Mouse (Mus musculus): ENCODE measurements at regions not wholly inside any gene's neighbourhood (a gene's known extent, or its start where the extent isn't known, plus 50 kb on each side); places are given as distances from the start of the nearest gene placed in this dataset.

- H3K27me3 ChIP-seq: no peaks in the 10 kb centered on the region
- no peak overlapping the region for H3K4me3 ChIP-seq (replicated peaks)
- peak overlapping the region; percentile 75 for H3K27ac ChIP-seq (replicated peaks)
- no peak overlapping the region for H3K9ac ChIP-seq
- no peaks in the 10 kb centered on the region; the same call in 1 of the 2 replicates for H3K4me1 ChIP-seq (replicated peaks)
- no peaks in the 10 kb centered on the region for H3K36me3 ChIP-seq (replicated peaks)
- H3K9me3 ChIP-seq (replicated peaks): no peaks in the 10 kb centered on the region
- 17% methylated on average over 5 of the region's 5 CpGs for WGBS (ENCODE audit: insufficient replicate concordance)
- ATAC-seq (ENCODE audit: insufficient read depth): 0 out of 2 replicates have a peak, but pooled peaks have one; percentile 22
- no peak overlapping the region; the same call in 1 of the 2 replicates for H3K4me2 ChIP-seq
Measured at GRCm38 (mm10) chr10:96685991-96686601, 69.3 kb downstream of the Btg1 start.

- H3K9ac ChIP-seq: no peak overlapping the region
- H3K27ac ChIP-seq (replicated peaks): peak overlapping the region; percentile 75
- no peaks in the 10 kb centered on the region for H3K36me3 ChIP-seq (replicated peaks)
- H3K27me3 ChIP-seq: no peaks in the 10 kb centered on the region
- no peak overlapping the region for H3K4me3 ChIP-seq (replicated peaks)
- 54% methylated on average over 6 of the region's 6 CpGs for WGBS (ENCODE audit: insufficient replicate concordance)
- no peaks in the 10 kb centered on the region for H3K9me3 ChIP-seq (replicated peaks)
- peak overlapping the region; percentile 13; the same call in 1 of the 2 replicates for H3K4me2 ChIP-seq
- ATAC-seq (ENCODE audit: insufficient read depth): peak; percentile 54; the same call in 1 of the 2 replicates
- H3K4me1 ChIP-seq (replicated peaks): peaks cover 3% of the 10 kb centered on the region; the same call in 1 of the 2 replicates
Measured at GRCm38 (mm10) chr10:96686659-96687440, 70.0 kb downstream of the Btg1 start.

- ATAC-seq (ENCODE audit: insufficient read depth): no peak
- Histone ChIP-seq H3K4me2 (no peak overlapping the region), H3K9ac (no peak overlapping the region), H3K4me3 (replicated peaks) (no peak overlapping the region), H3K9me3 (replicated peaks) (no peaks in the 10 kb centered on the region), H3K4me1 (replicated peaks) (peaks cover 3% of the 10 kb centered on the region; the same call in 1 of the 2 replicates), H3K27me3 (no peaks in the 10 kb centered on the region), H3K36me3 (replicated peaks) (no peaks in the 10 kb centered on the region), H3K27ac (replicated peaks) (0 out of 2 replicates have a peak overlapping the region, but pooled peaks have one; percentile 75)
- 68% methylated on average over 1 of the region's 1 CpGs for WGBS (ENCODE audit: insufficient replicate concordance)
Measured at GRCm38 (mm10) chr10:96687441-96687772, 70.6 kb downstream of the Btg1 start.

GRCm38 (mm10) chr10:96689976-96690867 lies 73.4 kb downstream of the Btg1 start:
- H3K36me3 ChIP-seq (replicated peaks): no peaks in the 10 kb centered on the region
- no peaks in the 10 kb centered on the region for H3K27me3 ChIP-seq
- WGBS (ENCODE audit: insufficient replicate concordance): 42% methylated on average over 11 of the region's 11 CpGs
- H3K4me1 ChIP-seq (replicated peaks): peaks cover 3% of the 10 kb centered on the region; the same call in 1 of the 2 replicates
- H3K9me3 ChIP-seq (replicated peaks): no peaks in the 10 kb centered on the region
- no peak for ATAC-seq (ENCODE audit: insufficient read depth)
- H3K27ac ChIP-seq (replicated peaks): peak overlapping the region; percentile 59
- no peak overlapping the region for H3K4me3 ChIP-seq (replicated peaks)
- no peak overlapping the region for H3K4me2 ChIP-seq
- no peak overlapping the region for H3K9ac ChIP-seq

GRCm38 (mm10) chr10:96690868-96691302 lies 74.1 kb downstream of the Btg1 start:
- H3K36me3 ChIP-seq (replicated peaks): no peaks in the 10 kb centered on the region
- ATAC-seq (ENCODE audit: insufficient read depth): peak; percentile 49
- H3K4me1 ChIP-seq (replicated peaks): peaks cover 3% of the 10 kb centered on the region; the same call in 1 of the 2 replicates
- H3K4me3 ChIP-seq (replicated peaks): no peak overlapping the region
- H3K4me2 ChIP-seq: no peak overlapping the region
- no peak overlapping the region for H3K9ac ChIP-seq
- peak overlapping the region; percentile 59 for H3K27ac ChIP-seq (replicated peaks)
- WGBS (ENCODE audit: insufficient replicate concordance): 58% methylated on average over 2 of the region's 2 CpGs
- no peaks in the 10 kb centered on the region for H3K9me3 ChIP-seq (replicated peaks)
- no peaks in the 10 kb centered on the region for H3K27me3 ChIP-seq

GRCm38 (mm10) chr10:96691319-96691870 lies 74.6 kb downstream of the Btg1 start:
- Histone ChIP-seq H3K9me3 (replicated peaks) (no peaks in the 10 kb centered on the region), H3K9ac (no peak overlapping the region), H3K4me3 (replicated peaks) (no peak overlapping the region), H3K36me3 (replicated peaks) (no peaks in the 10 kb centered on the region), H3K4me2 (no peak overlapping the region), H3K27me3 (no peaks in the 10 kb centered on the region), H3K27ac (replicated peaks) (0 out of 2 replicates have a peak overlapping the region, but pooled peaks have one; percentile 29), H3K4me1 (replicated peaks) (peaks cover 3% of the 10 kb centered on the region; the same call in 1 of the 2 replicates)
- WGBS (ENCODE audit: insufficient replicate concordance): 63% methylated on average over 6 of the region's 6 CpGs
- no peak for ATAC-seq (ENCODE audit: insufficient read depth)

GRCm38 (mm10) chr10:96692821-96693220 lies 76.0 kb downstream of the Btg1 start:
- H3K27ac ChIP-seq (replicated peaks): no peak overlapping the region
- 0 out of 2 replicates have a peak, but pooled peaks cover 3% of the 10 kb centered on the region for H3K4me1 ChIP-seq (replicated peaks)
- H3K9ac ChIP-seq: no peak overlapping the region
- ATAC-seq (ENCODE audit: insufficient read depth): no peak
- no peaks in the 10 kb centered on the region for H3K9me3 ChIP-seq (replicated peaks)
- no peak overlapping the region for H3K4me2 ChIP-seq
- H3K4me3 ChIP-seq (replicated peaks): no peak overlapping the region
- H3K27me3 ChIP-seq: no peaks in the 10 kb centered on the region
- WGBS (ENCODE audit: insufficient replicate concordance): 67% methylated on average over 7 of the region's 7 CpGs
- no peaks in the 10 kb centered on the region for H3K36me3 ChIP-seq (replicated peaks)

GRCm38 (mm10) chr10:96693766-96694165 lies 77.0 kb downstream of the Btg1 start:
- no peak overlapping the region for H3K4me3 ChIP-seq (replicated peaks)
- H3K4me1 ChIP-seq (replicated peaks): 0 out of 2 replicates have a peak, but pooled peaks cover 3% of the 10 kb centered on the region
- 64% methylated on average over 6 of the region's 6 CpGs for WGBS (ENCODE audit: insufficient replicate concordance)
- H3K9ac ChIP-seq: no peak overlapping the region
- no peaks in the 10 kb centered on the region for H3K36me3 ChIP-seq (replicated peaks)
- no peaks in the 10 kb centered on the region for H3K27me3 ChIP-seq
- no peaks in the 10 kb centered on the region for H3K9me3 ChIP-seq (replicated peaks)
- H3K4me2 ChIP-seq: no peak overlapping the region
- H3K27ac ChIP-seq (replicated peaks): no peak overlapping the region
- ATAC-seq (ENCODE audit: insufficient read depth): no peak

- Histone ChIP-seq H3K4me2 (no peak overlapping the region), H3K4me3 (replicated peaks) (no peak overlapping the region), H3K27me3 (no peaks in the 10 kb centered on the region), H3K36me3 (replicated peaks) (no peaks in the 10 kb centered on the region), H3K9ac (no peak overlapping the region), H3K4me1 (replicated peaks) (0 out of 2 replicates have a peak, but pooled peaks cover under 1% of the 10 kb centered on the region), H3K27ac (replicated peaks) (no peak overlapping the region), H3K9me3 (replicated peaks) (no peaks in the 10 kb centered on the region)
- 78% methylated on average over 7 of the region's 7 CpGs for WGBS (ENCODE audit: insufficient replicate concordance)
- no peak for ATAC-seq (ENCODE audit: insufficient read depth)
Measured at GRCm38 (mm10) chr10:96696571-96696970, 79.8 kb downstream of the Btg1 start.

- WGBS (ENCODE audit: insufficient replicate concordance): 37% methylated on average over 3 of the region's 3 CpGs
- H3K36me3 ChIP-seq (replicated peaks): no peaks in the 10 kb centered on the region
- no peaks in the 10 kb centered on the region for H3K27me3 ChIP-seq
- ATAC-seq (ENCODE audit: insufficient read depth): no peak
- H3K4me2 ChIP-seq: no peak overlapping the region
- H3K9ac ChIP-seq: no peak overlapping the region
- no peak overlapping the region for H3K4me3 ChIP-seq (replicated peaks)
- no peaks in the 10 kb centered on the region for H3K4me1 ChIP-seq (replicated peaks)
- H3K27ac ChIP-seq (replicated peaks): no peak overlapping the region
- H3K9me3 ChIP-seq (replicated peaks): no peaks in the 10 kb centered on the region
Measured at GRCm38 (mm10) chr10:96697781-96698180, 81.0 kb downstream of the Btg1 start.
